Mouse (Mus musculus) myocyte (in vitro differentiated cells): ENCODE results near the gene Zmynd19.

ENCODE experiments used
- CEBPB ChIP-seq: IDR thresholded peaks from 2 replicates; pipeline ENCODE4 v1.6.1; 2011; ENCODE audit warnings: mild to moderate bottlenecking, moderate library complexity; ENCODE audit not compliant: poor library complexity, insufficient read depth, severe bottlenecking
- E2F4 ChIP-seq: IDR thresholded peaks from one replicate; pipeline ENCODE4 v1.6.1; 2011; ENCODE audit warnings: mild to moderate bottlenecking, control low read depth, moderate library complexity; ENCODE audit not compliant: insufficient read depth
- MAX ChIP-seq: IDR thresholded peaks from one replicate; pipeline ENCODE4 v1.6.1; 2011; ENCODE audit warnings: low read depth, mild to moderate bottlenecking, control low read depth
- MYOD1 ChIP-seq, 3 experiments: IDR thresholded peaks; one replicate each; pipeline ENCODE4 v1.6.1; 2011; ENCODE audit warnings: control low read depth in 2 of 3, low read depth in 2 of 3, mild to moderate bottlenecking in 2 of 3, moderate library complexity in 1 of 3; ENCODE audit not compliant: insufficient read length in 2 of 3, control insufficient read depth in 1 of 3
- MYOG ChIP-seq, 3 experiments: IDR thresholded peaks; one replicate each; pipeline ENCODE4 v1.6.1; 2011; ENCODE audit warnings: control low read depth in 2 of 3, low read depth in 2 of 3, mild to moderate bottlenecking in 2 of 3; ENCODE audit not compliant: insufficient read length in 2 of 3, control insufficient read depth in 1 of 3, insufficient read depth in 1 of 3
- POLR2A ChIP-seq: IDR thresholded peaks from one replicate; pipeline ENCODE4 v1.6.1; 2011; ENCODE audit warnings: low read depth, mild to moderate bottlenecking, control low read depth, moderate library complexity; ENCODE audit not compliant: insufficient read length
- POLR2AphosphoS2 ChIP-seq: IDR thresholded peaks from one replicate; pipeline ENCODE4 v1.6.1; 2011; ENCODE audit warnings: low read depth, control low read depth; ENCODE audit not compliant: insufficient read length
- SRF ChIP-seq: IDR thresholded peaks from one replicate; pipeline ENCODE4 v1.6.1; 2011; ENCODE audit warnings: low read depth; ENCODE audit not compliant: control insufficient read depth, insufficient read length
- TCF12 ChIP-seq: IDR thresholded peaks from one replicate; pipeline ENCODE4 v1.6.1; 2011; ENCODE audit warnings: mild to moderate bottlenecking, control low read depth; ENCODE audit not compliant: poor library complexity, insufficient read depth, severe bottlenecking
- TCF3 ChIP-seq: IDR thresholded peaks from one replicate; pipeline ENCODE4 v1.6.1; 2011; ENCODE audit warnings: low read depth, control low read depth; ENCODE audit not compliant: insufficient read length
- USF1 ChIP-seq: IDR thresholded peaks from one replicate; pipeline ENCODE4 v1.6.1; 2011; ENCODE audit warnings: low read depth, mild to moderate bottlenecking, control low read depth, moderate library complexity

- peak; percentile 33 for TF ChIP-seq E2F4
- no peak for TF ChIP-seq MYOD1 (IDR thresholded peaks at IDR 0.05; ENCODE audit: control insufficient read depth in 1 of 3, insufficient read length in 2 of 3, low read depth in 2 of 3)
- peak; percentile 86 for TF ChIP-seq POLR2A
- TF ChIP-seq USF1, result no peak
- TF ChIP-seq POLR2AphosphoS2, result peak; percentile 79
- TF ChIP-seq CEBPB, result no peak
- TF ChIP-seq TCF12, result no peak
- TF ChIP-seq MAX, result no peak
- TF ChIP-seq SRF, result peak; percentile 70
- TF ChIP-seq MYOG (IDR thresholded peaks at IDR 0.05; ENCODE audit: control insufficient read depth in 1 of 3, insufficient read depth in 1 of 3, insufficient read length in 2 of 3, low read depth in 2 of 3), result peak in 1 of 3 experiments; percentile 1
- no peak for TF ChIP-seq TCF3
Measured at GRCm38 (mm10) chr2:24974906-24975703, 25.5 kb downstream of the Zmynd19 start, which contains the start of gene Mrpl41.
